ENCODE assay signal across 9 mouse cellular contexts in the genomic region with DNA sequence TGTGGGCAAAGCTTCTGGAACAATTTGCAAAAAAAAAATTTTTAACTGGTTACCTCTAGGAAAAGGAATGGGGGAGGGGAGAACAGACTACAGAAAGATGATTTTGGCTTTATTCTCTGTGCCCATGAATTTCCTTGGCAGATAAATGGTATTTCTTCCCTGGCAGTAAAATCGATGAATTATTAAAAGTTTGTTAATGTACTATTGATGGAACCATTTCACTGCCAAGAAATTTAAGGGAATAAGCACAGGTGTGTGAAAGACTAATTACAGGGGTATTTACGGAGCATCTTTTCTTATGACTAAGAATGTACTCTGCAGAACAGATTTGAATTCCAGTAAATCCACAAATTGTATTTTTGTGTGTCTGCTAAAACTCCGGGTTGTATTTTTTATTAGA. TPM values are rescaled to one million over a fixed set of nuclear protein-coding genes. Genes with fewer than 3 reads are reported as not detected.
DNase-seq lines count a peak whose midpoint lies in the region; ATAC-seq and TF ChIP-seq lines count a peak whose summit lies in the region.
"Had no signal": no experiment of that assay in that cellular context is flagged by ENCODE, and none has a peak within 500 bp of the region (broad histone marks: within the 10 kb centered on the region; RNA-seq: fewer than 3 reads in every experiment).

No protein-coding gene starts in this region.

- H3K4me3 ChIP-seq in erythroblast, embryonic 14.5 days (replicated peaks) = peak overlapping the region; percentile 69
- peak overlapping the region; percentile 50 for H3K4me3 ChIP-seq in neural tube, embryonic 11.5 days (ENCODE audit: low read depth, low read length)
- H3K4me3 ChIP-seq in liver, embryonic 14.5 days (ENCODE audit: insufficient read depth in 1 of 2, low read depth in 2 of 2, low read length in 2 of 2) = peak overlapping the region; percentile 9 to 58; a peak in 3 of 4 replicates

- TF ChIP-seq EP300 in liver, embryonic 14.5 days (IDR thresholded peaks at IDR 0.05; ENCODE audit: low read depth) = no peak

- peak overlapping the region; percentile 41 for H3K4me2 ChIP-seq in neural tube, embryonic 11.5 days (ENCODE audit: low read depth)
- no peak overlapping the region for H3K4me2 ChIP-seq in liver, embryonic 14.5 days (ENCODE audit: low read depth)

- DNase-seq in neural tube, embryonic 11.5 days (ENCODE audit: low spot score) = no peak
- DNase-seq in neural tube, embryonic 10.5 days (ENCODE audit: extremely low spot score, low spot score) = no peak
- DNase-seq in liver, embryonic 14.5 days (ENCODE audit: low read depth in 3 of 3, low spot score in 3 of 3) = no peak
- DNase-seq in c-Kit-positive CD71-positive TER-119-positive erythroid progenitor cells, embryonic 14.5 days (ENCODE audit: low spot score) = no peak
- DNase-seq in T-cell, adult 2 months (ENCODE audit: low spot score) = no peak
- no peak for DNase-seq in right cerebral cortex, postnatal 25 days
- DNase-seq: gastrocnemius, postnatal 36 days had no signal

- 47% methylated on average over 3 of the region's 3 CpGs for WGBS in neural tube, embryonic 11.5 days
- 37% methylated on average over 3 of the region's 3 CpGs for WGBS in liver, embryonic 14.5 days (ENCODE audit: insufficient replicate concordance)

- no peak for TF ChIP-seq CTCF in liver, embryonic 14.5 days (IDR thresholded peaks at IDR 0.05; ENCODE audit: low read depth)

- H3K27me3 ChIP-seq in erythroblast, embryonic 14.5 days (ENCODE audit: control insufficient read depth) = peaks cover 35% of the 10 kb centered on the region
- no peaks in the 10 kb centered on the region for H3K27me3 ChIP-seq in neural tube, embryonic 11.5 days (ENCODE audit: control insufficient read depth, insufficient read depth, low read length)
- peaks cover 3% of the 10 kb centered on the region; the same call in 1 of the 2 replicates for H3K27me3 ChIP-seq in liver, embryonic 14.5 days (ENCODE audit: control insufficient read depth, insufficient read depth, low read length)

- ATAC-seq in erythroblast, adult 5-6 weeks (replicated peaks; ENCODE audit: low FRiP score, poor library complexity, severe bottlenecking) = no peak
- ATAC-seq in neural tube, embryonic 11.5 days (ENCODE audit: insufficient read depth, low FRiP score, low TSS enrichment) = no peak
- ATAC-seq in liver, embryonic 14.5 days (ENCODE audit: insufficient read depth) = no peak

- H3K4me1 ChIP-seq in erythroblast, embryonic 14.5 days (ENCODE audit: control insufficient read depth) = peaks cover 27% of the 10 kb centered on the region
- H3K4me1 ChIP-seq in neural tube, embryonic 11.5 days (ENCODE audit: control insufficient read depth, insufficient read depth, low read length) = no peaks in the 10 kb centered on the region
- H3K4me1 ChIP-seq in liver, embryonic 14.5 days (replicated peaks; ENCODE audit: control insufficient read depth in 2 of 2, insufficient read depth in 2 of 2, low read length in 1 of 2) = no peaks in the 10 kb centered on the region; a peak in 1 of 4 replicates

- no peak overlapping the region for H3K27ac ChIP-seq in neural tube, embryonic 11.5 days (ENCODE audit: low read depth, low read length)
- H3K27ac ChIP-seq in liver, embryonic 14.5 days = no peak overlapping the region

- no peak overlapping the region for H3K9ac ChIP-seq in neural tube, embryonic 11.5 days (ENCODE audit: low read length)
- no peak overlapping the region for H3K9ac ChIP-seq in liver, embryonic 14.5 days (replicated peaks)

- peaks cover 43% of the 10 kb centered on the region for H3K9me3 ChIP-seq in erythroblast, embryonic 14.5 days (ENCODE audit: control insufficient read depth, low read length)
- peaks cover 17% of the 10 kb centered on the region for H3K9me3 ChIP-seq in neural tube, embryonic 11.5 days (ENCODE audit: control insufficient read depth, low read length)
- peaks cover 6% of the 10 kb centered on the region for H3K9me3 ChIP-seq in liver, embryonic 14.5 days (ENCODE audit: control insufficient read depth, low read length)

- H3K36me3 ChIP-seq in erythroblast, embryonic 14.5 days (ENCODE audit: control insufficient read depth) = no peaks in the 10 kb centered on the region; the same call in 1 of the 2 replicates
- H3K36me3 ChIP-seq in neural tube, embryonic 11.5 days (ENCODE audit: control insufficient read depth, insufficient read depth, low read length) = no peaks in the 10 kb centered on the region
- H3K36me3 ChIP-seq in liver, embryonic 14.5 days (replicated peaks; ENCODE audit: control insufficient read depth, insufficient read depth, low read depth) = no peaks in the 10 kb centered on the region

RNA-seq across cellular contexts. Expression of a gene that starts 1.0 kb away (rescaled TPM):
- 0.02 TPM in 2 replicates for polyA plus RNA-seq in erythroblast, embryonic 14.5 days (2012)
- total RNA-seq in erythroblast, adult 5-6 weeks (2015; ENCODE audit: low replicate concordance) = 0.19 TPM in 1 of 2 replicates, not detected in the other
- total RNA-seq in erythroblast, adult 5-6 weeks (2017; ENCODE audit: low replicate concordance) = not detected in 2 replicates
- 13.0 and 15.9 TPM in 2 replicates for polyA plus RNA-seq in neural tube, embryonic 11.5 days (2014; fragmentation: Nextera tagmentation; extraction: Ambion mirVana)
- polyA plus RNA-seq in liver, embryonic 14.5 days (2012; rRNA removed) = 1.7 and 1.8 TPM in 2 replicates
- 1.0 and 1.1 TPM in 2 replicates for polyA plus RNA-seq in liver, embryonic 14.5 days (2014; fragmentation: Nextera tagmentation; extraction: Ambion mirVana)

RNA-seq across cellular contexts. Expression of a gene that starts 1.1 kb away (rescaled TPM):
- polyA plus RNA-seq in erythroblast, embryonic 14.5 days (2012) = 0.13 and 0.17 TPM in 2 replicates
- total RNA-seq in erythroblast, adult 5-6 weeks (2015; ENCODE audit: low replicate concordance) = not detected in 2 replicates
- not detected in 2 replicates for total RNA-seq in erythroblast, adult 5-6 weeks (2017; ENCODE audit: low replicate concordance)
- 208 and 238 TPM in 2 replicates for polyA plus RNA-seq in neural tube, embryonic 11.5 days (2014; fragmentation: Nextera tagmentation; extraction: Ambion mirVana)
- polyA plus RNA-seq in liver, embryonic 14.5 days (2012; rRNA removed) = 12.8 and 19.3 TPM in 2 replicates
- polyA plus RNA-seq in liver, embryonic 14.5 days (2014; fragmentation: Nextera tagmentation; extraction: Ambion mirVana) = 32.5 and 35.9 TPM in 2 replicates

RNA-seq across cellular contexts. Expression of a gene that starts 35.1 kb away (rescaled TPM):
- not detected in 2 replicates for polyA plus RNA-seq in erythroblast, embryonic 14.5 days (2012)
- total RNA-seq in erythroblast, adult 5-6 weeks (2015; ENCODE audit: low replicate concordance) = not detected in 2 replicates
- not detected in 2 replicates for total RNA-seq in erythroblast, adult 5-6 weeks (2017; ENCODE audit: low replicate concordance)
- 4.1 and 6.3 TPM in 2 replicates for polyA plus RNA-seq in neural tube, embryonic 11.5 days (2014; fragmentation: Nextera tagmentation; extraction: Ambion mirVana)
- polyA plus RNA-seq in liver, embryonic 14.5 days (2012; rRNA removed) = 3.6 and 4.3 TPM in 2 replicates
- 0.72 and 1.1 TPM in 2 replicates for polyA plus RNA-seq in liver, embryonic 14.5 days (2014; fragmentation: Nextera tagmentation; extraction: Ambion mirVana)

Comparison
In these comparisons a context has a peak if more than half of its experiments do, and no peak if none do; other contexts are left out.
1. RNA of a gene that starts 1.1 kb away (polyA plus RNA-seq): 208 to 238 TPM in neural tube, embryonic 11.5 days and 12.8 to 35.9 TPM in liver, embryonic 14.5 days; 0.13 to 0.17 TPM in erythroblast, embryonic 14.5 days; every median in the first group is over 10 times any median in the second.
2. Peak in every context shown above with its lines, with median percentiles within 50 percentile points of each other: H3K4me3 ChIP-seq.